Mouse (Mus musculus): ENCODE results near the gene Dio1. TPM values are rescaled to one million over a fixed set of nuclear protein-coding genes. Genes with fewer than 3 reads are reported as not detected.

Gene Dio1
- total RNA-seq, 1 experiment from 2014 or later: 12.0 TPM

GRCm38 (mm10) chr4:107246040-107246439 is 60.9 kb downstream of the Dio1 start:
- DNase-seq: no peak

GRCm38 (mm10) chr4:107245368-107245767 is 61.6 kb downstream of the Dio1 start:
- DNase-seq: no peak

GRCm38 (mm10) chr4:107243365-107244333 is 63.3 kb downstream of the Dio1 start:
- DNase-seq: no peak

Other genes with a start within 250 kb of the Dio1 start
- 98.8 and 100 TPM in 2 replicates for gene Mrpl37, start 240.3 kb downstream of the Dio1 start, total RNA-seq (2021)
- gene Cyb5rl, start 240.2 kb downstream of the Dio1 start, total RNA-seq (2021): 17.0 and 20.1 TPM in 2 replicates
- not detected in 2 replicates for gene Cdcp2, start 210.3 kb downstream of the Dio1 start, total RNA-seq (2021)
- gene Tmem59, start 128.8 kb downstream of the Dio1 start, total RNA-seq (2021): 261 and 291 TPM in 2 replicates
- gene Tceanc2, start 128.1 kb downstream of the Dio1 start, total RNA-seq (2021): 27.9 and 31.3 TPM in 2 replicates
- gene Ldlrad1, start 98.0 kb downstream of the Dio1 start, total RNA-seq (2021): not detected in 2 replicates
- 28.2 and 32.3 TPM in 2 replicates for gene Lrrc42, start 53.6 kb downstream of the Dio1 start, total RNA-seq (2021)
- gene Hspb11, start 53.6 kb downstream of the Dio1 start, total RNA-seq (2021): 22.4 and 22.6 TPM in 2 replicates
- 51.8 and 68.3 TPM in 2 replicates for gene Yipf1, start 7.2 kb upstream of the Dio1 start, total RNA-seq (2021)
- 15.1 and 15.9 TPM in 2 replicates for gene Ndc1, start 60.6 kb upstream of the Dio1 start, total RNA-seq (2021)
- 0.30 and 1.2 TPM in 2 replicates for gene Glis1, start 127.4 kb upstream of the Dio1 start, total RNA-seq (2021)